Mouse (Mus musculus): ENCODE measurements around the gene Igflr1. TPM values are rescaled to one million over a fixed set of nuclear protein-coding genes. Genes with fewer than 3 reads are reported as not detected.
A peak's percentile ranks its signal among the peaks of the same experiment; 100 is the strongest.

Igflr1 gene
- total RNA-seq, 2 experiments from 2014 or later = 0.50 to 0.77 TPM

DNA sequence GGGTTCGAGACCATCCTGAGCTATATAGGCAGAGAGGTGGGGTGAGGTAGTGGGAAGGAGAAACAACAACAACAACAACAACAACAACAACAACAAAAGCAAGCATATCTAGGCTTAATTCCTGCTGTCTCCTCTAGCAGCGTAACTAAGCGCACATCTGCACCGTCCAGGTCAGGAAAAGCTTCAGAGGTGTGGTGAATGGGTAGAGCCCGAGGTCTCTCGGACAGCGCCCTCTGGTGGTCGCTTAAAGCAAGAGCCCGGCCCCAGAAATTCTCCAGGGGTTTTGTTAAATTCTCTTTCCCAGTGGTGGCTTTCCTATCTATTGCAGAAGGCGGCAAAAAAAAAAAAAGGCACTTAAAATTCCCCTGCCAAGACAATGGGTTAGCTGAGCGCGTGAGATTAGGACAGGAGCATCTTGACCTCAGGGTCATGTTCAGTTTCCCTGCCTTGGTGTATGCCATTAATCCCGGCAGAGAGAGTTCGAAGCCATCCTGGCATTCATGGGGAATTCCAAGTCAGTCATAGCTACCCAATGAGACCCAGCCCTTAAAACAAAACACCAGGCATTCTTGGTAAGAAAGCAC, 48.4 kb downstream of the Igflr1 start:
- DNase-seq = peak; percentile 45 to 70

DNA sequence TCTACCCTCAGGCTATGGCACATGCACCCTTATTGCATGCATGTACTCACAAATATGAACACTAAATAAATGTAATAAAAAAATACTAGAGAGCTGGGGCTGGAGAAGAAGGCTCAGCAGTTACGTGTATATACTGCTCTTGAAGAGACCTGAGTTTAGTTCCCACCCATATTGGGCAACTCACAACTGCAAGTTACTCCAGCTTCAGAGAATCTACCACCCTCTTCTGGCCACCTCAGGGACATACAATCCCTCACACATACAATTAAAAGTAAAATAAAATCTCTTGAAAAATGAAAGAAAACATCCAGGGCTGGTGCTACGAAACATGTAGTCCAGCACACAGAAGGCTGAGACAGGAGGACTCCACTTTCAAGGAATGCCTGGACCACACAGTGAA, 49.2 kb downstream of the Igflr1 start:
- DNase-seq = no peak

- no peak for DNase-seq
Measured at GRCm38 (mm10) chr7:30615049-30615760, 50.0 kb downstream of the Igflr1 start.

Small RNAs within 50 kb of the gene (microRNA-seq; reads per million reads assigned to microRNA genes)
- 4.1 to 9.5 reads per million in 2 experiments for gene Gm38670
- gene Mir3569 = 0 to 0.27 reads per million in 2 experiments

Other genes with a start within 250 kb of the Igflr1 start
- 1 to 10 TPM in 1 of 2 experiments, under 1 TPM in 1; 0.45 to 1.1 TPM for gene E130208F15Rik, start 243.7 kb upstream of the Igflr1 start, total RNA-seq (2021)
- 10 to 100 TPM; 13.3 to 13.5 TPM for gene Sdhaf1, start 241.5 kb upstream of the Igflr1 start, total RNA-seq (2021)
- gene Lrfn3, start 202.7 kb upstream of the Igflr1 start, total RNA-seq (2021) = 1 to 10 TPM; 1.4 to 1.8 TPM
- 10 to 100 TPM; 18.9 to 22.2 TPM for gene Tyrobp, start 151.7 kb upstream of the Igflr1 start, total RNA-seq (2021)
- 1 to 10 TPM in 1 of 2 experiments, under 1 TPM in 1; 0.69 to 3.3 TPM for gene Hcst, start 145.6 kb upstream of the Igflr1 start, total RNA-seq (2021)
- gene Nfkbid, start 143.7 kb upstream of the Igflr1 start, total RNA-seq (2021) = under 1 TPM; 0.35 to 0.87 TPM
- gene Aplp1, start 119.9 kb upstream of the Igflr1 start, total RNA-seq (2021) = 1 to 10 TPM; 2.8 to 3.4 TPM
- gene Kirrel2, start 107.7 kb upstream of the Igflr1 start, total RNA-seq (2021) = not detected
- gene Nphs1, start 107.1 kb upstream of the Igflr1 start, total RNA-seq (2021) = not detected
- gene Prodh2, start 71.8 kb upstream of the Igflr1 start, total RNA-seq (2021) = not detected
- gene Arhgap33, start 30.4 kb upstream of the Igflr1 start, total RNA-seq (2021) = under 1 TPM; 0.36 to 0.50 TPM
- 100 to 1,000 TPM; 845 to 870 TPM for gene Hspb6, start 13.2 kb upstream of the Igflr1 start, total RNA-seq (2021)
- 1 to 10 TPM; 2.1 to 4.6 TPM for gene Proser3, start 13.1 kb upstream of the Igflr1 start, total RNA-seq (2021)
- 10 to 100 TPM; 16.8 to 18.8 TPM for gene Lin37, start 5.6 kb upstream of the Igflr1 start, total RNA-seq (2021)
- gene U2af1l4, start 2.1 kb upstream of the Igflr1 start, total RNA-seq (2021) = 10 to 100 TPM; 61.2 to 65.9 TPM
- gene Gm49396, start 2.1 kb upstream of the Igflr1 start, total RNA-seq (2021) = 1 to 10 TPM in 1 of 2 experiments, under 1 TPM in 1; 0.35 to 1.1 TPM
- gene Psenen, start 1.8 kb upstream of the Igflr1 start, total RNA-seq (2021) = 10 to 100 TPM; 80.1 to 84.4 TPM
- gene Kmt2b, start 23.3 kb downstream of the Igflr1 start, total RNA-seq (2021) = 10 to 100 TPM; 13.6 to 18.3 TPM
- gene Zbtb32, start 33.5 kb downstream of the Igflr1 start, total RNA-seq (2021) = under 1 TPM in 1 of 2 experiments, not detected in 1; 0.21 TPM
- gene Upk1a, start 47.4 kb downstream of the Igflr1 start, total RNA-seq (2021) = under 1 TPM in 1 of 2 experiments, not detected in 1; 0.26 TPM
- 1,000 to 10,000 TPM; 4,470 to 4,611 TPM for gene Cox6b1, start 60.7 kb downstream of the Igflr1 start, total RNA-seq (2021)
- gene Etv2, start 70.4 kb downstream of the Igflr1 start, total RNA-seq (2021) = not detected
- gene Rbm42, start 84.9 kb downstream of the Igflr1 start, total RNA-seq (2021) = 10 to 100 TPM; 46.0 to 49.1 TPM
- gene Haus5, start 99.6 kb downstream of the Igflr1 start, total RNA-seq (2021) = 1 to 10 TPM; 4.4 to 6.2 TPM
- gene Pmis2, start 106.2 kb downstream of the Igflr1 start, total RNA-seq (2021) = under 1 TPM; 0.40 to 0.67 TPM
- not detected for gene 2200002J24Rik, start 133.5 kb downstream of the Igflr1 start, total RNA-seq (2021)
- under 1 TPM in 1 of 2 experiments, not detected in 1; 0.51 TPM for gene Atp4a, start 146.8 kb downstream of the Igflr1 start, total RNA-seq (2021)
- 100 to 1,000 TPM; 238 to 252 TPM for gene Tmem147, start 164.1 kb downstream of the Igflr1 start, total RNA-seq (2021)
- not detected for gene Gapdhs, start 178.3 kb downstream of the Igflr1 start, total RNA-seq (2021)
- gene Sbsn, start 186.0 kb downstream of the Igflr1 start, total RNA-seq (2021) = 1 to 10 TPM; 2.1 to 3.7 TPM
- gene Dmkn, start 198.3 kb downstream of the Igflr1 start, total RNA-seq (2021) = 1 to 10 TPM; 1.0 to 3.5 TPM
- not detected for gene Krtdap, start 222.5 kb downstream of the Igflr1 start, total RNA-seq (2021)

Data from heart, adult 18-20 months (tissue).